Mouse (Mus musculus) thymus, postnatal 36 days (tissue): ENCODE results near the gene Fbxl4.

Experiments
- DNase-seq, 2 experiments: peaks; one replicate each; pipeline ENCODE4 v3.0.0; 2022; ENCODE audit warnings: mixed read lengths in 2 of 2

Gene Fbxl4

DNA sequence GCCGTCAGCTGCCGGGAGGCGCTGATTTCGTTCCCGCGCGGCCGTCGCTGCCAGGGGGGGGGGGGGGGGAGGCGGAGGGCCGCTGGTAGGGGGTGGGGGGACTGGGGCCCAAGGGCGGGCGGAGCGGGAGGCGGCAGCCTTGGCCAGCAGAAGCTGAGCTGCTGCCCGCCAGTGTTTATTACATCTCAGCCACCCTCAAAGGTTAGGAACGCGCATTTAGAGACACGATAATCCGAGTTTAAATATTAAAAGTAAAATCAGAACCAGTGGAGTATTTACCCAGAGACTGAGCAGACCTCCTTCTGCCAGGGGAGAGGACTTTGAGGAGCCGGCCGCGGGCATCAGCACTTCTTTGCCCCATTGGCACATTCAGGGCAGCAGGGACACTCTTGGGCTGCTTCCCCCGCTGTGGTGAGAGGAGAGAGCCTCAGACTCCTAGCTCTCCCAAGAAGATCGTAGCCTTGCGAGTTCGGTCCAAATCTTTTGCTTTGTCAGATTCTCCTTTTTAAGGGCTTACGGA is 120.4 kb downstream of the Fbxl4 start:
- DNase-seq, result no peak

DNA sequence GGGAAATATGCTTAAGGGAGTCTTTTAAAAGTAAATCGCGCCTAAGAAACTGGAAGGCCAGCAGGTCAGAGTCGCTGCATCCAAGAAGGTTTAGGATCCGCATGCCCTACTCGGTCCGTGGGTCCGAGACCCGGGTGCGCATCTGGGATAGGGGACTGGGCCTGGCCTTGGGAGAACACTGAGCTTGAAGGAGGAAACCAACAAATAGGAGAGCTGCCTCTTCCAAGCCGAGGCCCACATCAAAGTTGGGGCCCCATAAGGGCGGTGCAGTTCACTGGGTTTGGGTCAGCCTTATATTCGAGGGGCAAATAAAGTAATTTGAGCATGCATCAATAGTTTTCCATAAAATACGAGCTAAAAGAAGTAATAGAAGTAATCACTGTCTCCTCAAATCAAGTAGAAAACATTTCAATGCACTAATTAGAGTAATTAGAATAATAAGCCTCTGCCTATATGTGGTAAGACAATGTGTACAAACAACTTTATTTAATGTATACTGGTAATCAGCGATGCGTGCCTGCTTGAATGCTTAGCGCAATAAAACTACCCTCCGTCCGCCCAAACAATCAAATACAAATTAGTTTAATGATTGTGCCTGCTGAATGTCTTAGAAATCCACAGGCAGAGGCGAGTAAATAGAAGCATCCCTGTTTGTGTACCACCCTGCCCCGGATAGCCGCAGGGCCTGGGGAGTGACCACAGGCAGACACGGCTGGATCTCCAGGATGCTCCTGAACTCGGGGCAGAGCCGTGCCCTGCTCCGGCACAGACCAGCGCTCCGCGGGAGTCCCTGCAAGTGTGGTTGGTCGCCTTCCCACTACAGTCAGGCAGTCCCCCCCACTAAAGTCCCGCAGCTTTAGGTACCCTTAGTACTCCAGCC is 121.4 kb downstream of the Fbxl4 start:
- no peak for DNase-seq

DNA sequence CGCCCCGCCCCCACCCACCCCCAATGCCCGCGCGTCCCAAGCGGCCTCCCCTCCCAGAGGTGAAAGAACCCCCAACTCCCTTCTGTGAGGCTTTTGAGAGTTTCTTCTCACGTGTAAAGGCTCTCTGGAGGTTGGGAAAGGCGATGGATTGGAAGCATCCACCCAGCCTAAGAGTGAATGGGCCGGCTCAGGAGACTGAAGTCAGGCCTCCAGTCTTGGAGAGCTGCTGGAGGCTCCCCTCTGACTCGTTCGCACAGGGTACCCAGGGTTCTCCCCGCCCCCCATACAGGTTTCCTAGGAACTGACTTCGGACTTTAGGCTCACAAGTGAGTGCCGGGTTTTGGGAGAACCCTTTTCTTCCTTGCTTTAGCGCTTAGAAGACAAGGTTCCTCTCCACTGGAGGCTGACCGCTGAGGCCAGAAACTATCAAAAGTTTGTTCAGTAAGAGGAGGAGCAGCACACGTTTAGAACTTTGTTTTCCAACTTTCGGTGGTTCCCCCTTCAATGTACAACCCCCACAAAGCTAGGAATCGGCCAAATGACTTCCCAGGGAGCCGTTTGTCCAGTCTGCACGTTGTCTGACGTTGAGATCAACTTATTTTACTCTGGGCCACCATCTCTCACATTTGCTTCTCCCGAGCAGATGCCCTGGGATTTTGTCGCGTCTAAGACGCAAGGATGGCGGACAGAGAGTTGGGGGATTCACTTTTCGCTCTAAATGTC is 122.2 kb downstream of the Fbxl4 start:
- no peak for DNase-seq

DNA sequence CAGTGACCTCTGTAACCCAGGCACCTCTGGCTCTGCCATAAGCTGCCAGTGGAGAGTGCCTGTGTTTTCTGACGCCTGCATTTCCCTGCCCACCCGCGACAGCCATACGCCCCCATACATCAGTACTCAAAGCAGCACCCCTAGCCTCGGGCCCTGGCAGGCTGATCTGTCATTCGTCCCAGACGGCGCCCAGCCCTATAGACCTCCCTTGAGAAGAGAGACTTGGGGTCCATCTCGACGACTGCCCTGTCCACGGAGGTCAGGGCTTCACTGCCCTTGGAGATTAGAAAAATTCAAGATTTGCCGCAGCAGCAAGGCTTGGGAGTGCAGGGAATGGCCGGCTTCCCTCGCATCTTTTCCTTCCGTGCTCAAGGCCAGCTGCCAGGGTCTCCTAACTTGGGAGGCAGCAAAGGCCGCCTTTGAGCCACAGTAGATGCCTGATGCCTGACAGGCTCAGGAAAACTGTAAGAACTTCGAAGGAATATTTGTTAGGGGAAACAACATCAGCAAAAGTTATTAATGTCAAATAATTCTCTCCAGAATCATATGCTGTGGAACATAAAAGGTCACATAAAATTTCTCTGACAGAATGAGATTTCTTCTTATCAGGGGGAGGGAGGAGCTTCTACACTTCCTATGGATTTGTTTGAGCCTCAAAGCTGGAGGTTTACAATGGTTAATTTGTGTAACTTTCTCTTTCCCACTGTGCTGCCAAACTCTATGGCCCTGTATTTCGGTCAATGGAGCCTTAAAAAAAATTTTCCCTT is 122.9 kb downstream of the Fbxl4 start:
- DNase-seq, result no peak

DNA sequence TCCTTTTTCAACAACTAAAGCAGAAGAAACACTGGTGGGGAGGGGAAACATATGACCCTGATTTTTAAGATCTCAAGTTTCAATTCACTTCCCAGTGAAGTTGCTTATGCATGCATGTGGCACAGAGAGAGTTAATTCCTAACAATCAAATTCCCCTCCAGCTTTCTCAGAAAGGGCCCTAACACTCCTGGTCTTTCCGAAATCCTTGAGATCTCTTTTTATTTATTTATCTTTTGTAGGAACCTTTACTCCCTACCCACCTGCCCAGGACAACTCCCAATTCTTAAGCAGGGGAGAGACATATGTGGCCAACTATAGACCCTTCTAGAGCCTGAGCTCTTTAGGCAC is 123.5 kb downstream of the Fbxl4 start:
- no peak for DNase-seq

DNA sequence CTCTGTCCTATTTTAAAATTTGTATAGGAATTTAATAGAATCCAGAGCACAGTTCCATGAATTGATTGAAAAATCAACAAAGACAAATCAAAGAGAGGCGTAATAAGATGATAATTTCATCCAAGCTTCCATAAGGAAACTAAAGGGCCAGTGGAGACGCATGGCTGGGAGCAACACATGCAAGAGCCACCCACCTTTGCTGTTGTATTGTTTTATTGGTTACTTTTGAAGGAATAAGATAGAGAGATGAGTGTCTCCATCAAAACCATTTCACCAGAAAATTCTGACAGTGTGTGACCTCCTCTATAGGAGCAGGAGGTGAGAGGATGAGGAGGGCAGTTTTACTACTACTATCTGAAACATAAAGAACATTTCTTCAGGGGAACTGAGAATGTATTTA is 124.8 kb downstream of the Fbxl4 start:
- DNase-seq, result no peak

DNA sequence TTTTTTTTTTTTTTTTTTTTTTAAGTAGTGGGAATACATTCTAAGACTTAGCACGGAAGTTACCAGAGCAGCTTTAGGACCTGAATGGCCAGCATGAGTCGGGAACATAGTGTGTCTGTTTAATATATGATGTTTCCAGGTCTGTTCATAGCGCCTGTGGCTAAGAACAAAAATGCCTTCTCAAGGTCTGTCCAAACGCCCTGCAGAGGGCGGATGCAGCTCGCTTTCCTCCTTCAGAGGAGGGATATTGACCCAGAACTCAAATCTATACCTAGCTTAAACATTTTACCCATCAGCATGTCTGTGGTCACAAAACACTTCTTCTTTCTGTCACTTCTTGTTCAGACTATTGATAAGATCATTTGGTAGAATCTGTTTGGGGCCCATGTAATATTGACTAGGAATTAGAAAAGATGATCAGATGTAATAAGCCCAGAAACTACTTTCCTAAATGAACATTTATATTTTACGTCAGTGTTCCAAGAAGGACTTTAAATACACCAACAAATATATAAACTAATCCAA is 125.5 kb downstream of the Fbxl4 start:
- DNase-seq, result no peak

DNA sequence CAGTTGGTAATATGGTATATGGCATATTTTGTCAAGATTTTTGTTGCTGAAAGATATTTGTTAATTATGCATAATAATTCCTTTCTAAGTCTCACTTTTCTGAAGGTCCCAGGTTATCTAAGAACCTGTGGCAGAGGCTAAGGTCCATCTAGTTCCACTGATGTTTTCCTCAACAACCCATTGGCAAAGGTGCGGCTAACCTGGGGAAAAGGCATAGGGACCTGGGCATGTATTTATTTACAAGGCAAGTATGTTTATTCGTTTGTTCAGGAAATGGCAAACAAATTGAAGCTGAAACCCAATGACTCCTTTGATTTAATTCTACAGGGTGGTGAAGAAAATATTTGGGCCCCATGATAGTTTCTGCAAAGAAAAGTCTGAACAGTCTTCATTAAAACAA is 126.2 kb downstream of the Fbxl4 start:
- no peak for DNase-seq
